Mouse (Mus musculus): Measurements from ENCODE around the gene Calcoco1. TPM values are rescaled to one million over a fixed set of nuclear protein-coding genes. Genes with fewer than 3 reads are reported as not detected.

Gene Calcoco1
- 38.8 and 42.7 TPM in 2 replicates for polyA plus RNA-seq (2016; fragmentation: Nextera tagmentation; extraction: Ambion mirVana)

- ATAC-seq (ENCODE audit: low FRiP score): peak; percentile 100
- under 1% methylated on average over 27 of the region's 27 CpGs for WGBS
- Histone ChIP-seq H3K9me3 (no peaks in the 10 kb centered on the region), H3K4me2 (peak within 1 kb of the TSS; percentile 69), H3K4me3 (replicated peaks) (peak within 1 kb of the TSS; percentile 66), H3K4me1 (peaks cover 14% of the 10 kb centered on the region), H3K36me3 (replicated peaks) (peaks cover 16% of the 10 kb centered on the region; the same call in 1 of the 2 replicates), H3K9ac (peak within 1 kb of the TSS; percentile 66), H3K27me3 (no peaks in the 10 kb centered on the region), H3K27ac (0 out of 2 replicates have a peak within 1 kb of the TSS, but pooled peaks have one; percentile 31)
Measured at GRCm38 (mm10) chr15:102721980-102722475, at the start of gene Calcoco1. Calcoco1 (minus strand) TSS chr15:102722178.

GRCm38 (mm10) chr15:102770866-102771265 is 48.9 kb upstream of the Calcoco1 start:
- WGBS: 36% methylated on average over 7 of the region's 7 CpGs
- Histone ChIP-seq H3K9ac (no peak overlapping the region), H3K4me3 (replicated peaks) (no peak overlapping the region), H3K27ac (no peak overlapping the region), H3K4me2 (no peak overlapping the region), H3K27me3 (peaks cover 24% of the 10 kb centered on the region), H3K4me1 (no peaks in the 10 kb centered on the region), H3K9me3 (no peaks in the 10 kb centered on the region), H3K36me3 (replicated peaks) (no peaks in the 10 kb centered on the region)
- no peak for ATAC-seq (ENCODE audit: low FRiP score)

GRCm38 (mm10) chr15:102765207-102765606 is 43.2 kb upstream of the Calcoco1 start:
- 37% methylated on average over 2 of the region's 2 CpGs for WGBS
- Histone ChIP-seq H3K9ac (no peak overlapping the region), H3K9me3 (no peaks in the 10 kb centered on the region), H3K4me1 (peaks cover 9% of the 10 kb centered on the region), H3K27ac (no peak overlapping the region), H3K36me3 (replicated peaks) (no peaks in the 10 kb centered on the region), H3K27me3 (peaks cover 53% of the 10 kb centered on the region), H3K4me3 (replicated peaks) (no peak overlapping the region), H3K4me2 (no peak overlapping the region)
- ATAC-seq (ENCODE audit: low FRiP score): no peak

- Histone ChIP-seq H3K36me3 (replicated peaks) (no peaks in the 10 kb centered on the region), H3K9ac (no peak overlapping the region), H3K4me1 (peaks cover 9% of the 10 kb centered on the region), H3K4me3 (replicated peaks) (no peak overlapping the region), H3K9me3 (no peaks in the 10 kb centered on the region), H3K27ac (no peak overlapping the region), H3K4me2 (no peak overlapping the region), H3K27me3 (peaks cover 70% of the 10 kb centered on the region)
- ATAC-seq (ENCODE audit: low FRiP score): peak; percentile 61
- WGBS: 9% methylated on average over 7 of the region's 7 CpGs
Measured at GRCm38 (mm10) chr15:102761745-102762378, 39.9 kb upstream of the Calcoco1 start.

- H3K36me3 ChIP-seq (replicated peaks): no peaks in the 10 kb centered on the region
- no peak overlapping the region for H3K9ac ChIP-seq
- no peak overlapping the region for H3K4me2 ChIP-seq
- no peaks in the 10 kb centered on the region for H3K9me3 ChIP-seq
- H3K4me1 ChIP-seq: peaks cover 21% of the 10 kb centered on the region
- no peak overlapping the region for H3K27ac ChIP-seq
- 97% methylated on average over 1 of the region's 1 CpGs for WGBS
- H3K4me3 ChIP-seq (replicated peaks): no peak overlapping the region
- H3K27me3 ChIP-seq: peaks cover 87% of the 10 kb centered on the region
- no peak for ATAC-seq (ENCODE audit: low FRiP score)
Measured at GRCm38 (mm10) chr15:102757686-102758085, 35.7 kb upstream of the Calcoco1 start.

- Histone ChIP-seq H3K36me3 (replicated peaks) (no peaks in the 10 kb centered on the region), H3K9ac (no peak overlapping the region), H3K4me3 (replicated peaks) (no peak overlapping the region), H3K4me1 (peaks cover 14% of the 10 kb centered on the region), H3K4me2 (no peak overlapping the region), H3K27me3 (peaks cover 88% of the 10 kb centered on the region), H3K9me3 (no peaks in the 10 kb centered on the region), H3K27ac (no peak overlapping the region)
- WGBS: 33% methylated on average over 5 of the region's 5 CpGs
- no peak for ATAC-seq (ENCODE audit: low FRiP score)
Measured at GRCm38 (mm10) chr15:102755053-102755452, 33.1 kb upstream of the Calcoco1 start.

- no peak overlapping the region for H3K4me2 ChIP-seq
- no peaks in the 10 kb centered on the region for H3K9me3 ChIP-seq
- peaks cover 14% of the 10 kb centered on the region for H3K4me1 ChIP-seq
- 56% methylated on average over 7 of the region's 7 CpGs for WGBS
- no peak overlapping the region for H3K27ac ChIP-seq
- H3K27me3 ChIP-seq: peaks cover 88% of the 10 kb centered on the region
- no peak for ATAC-seq (ENCODE audit: low FRiP score)
- H3K9ac ChIP-seq: no peak overlapping the region
- no peaks in the 10 kb centered on the region for H3K36me3 ChIP-seq (replicated peaks)
- no peak overlapping the region for H3K4me3 ChIP-seq (replicated peaks)
Measured at GRCm38 (mm10) chr15:102754361-102754760, 32.4 kb upstream of the Calcoco1 start.

- ATAC-seq (ENCODE audit: low FRiP score): peak; percentile 69
- Histone ChIP-seq H3K27ac (no peak overlapping the region), H3K9me3 (no peaks in the 10 kb centered on the region), H3K27me3 (peaks cover 90% of the 10 kb centered on the region), H3K4me1 (peaks cover 15% of the 10 kb centered on the region), H3K36me3 (replicated peaks) (no peaks in the 10 kb centered on the region), H3K9ac (no peak overlapping the region), H3K4me3 (replicated peaks) (no peak overlapping the region), H3K4me2 (0 out of 2 replicates have a peak overlapping the region, but pooled peaks have one; percentile 17)
- WGBS: 4% methylated on average over 13 of the region's 13 CpGs
Measured at GRCm38 (mm10) chr15:102753170-102753569, 31.2 kb upstream of the Calcoco1 start.

GRCm38 (mm10) chr15:102752164-102752563 is 30.2 kb upstream of the Calcoco1 start:
- peaks cover 94% of the 10 kb centered on the region for H3K27me3 ChIP-seq
- ATAC-seq (ENCODE audit: low FRiP score): no peak
- no peaks in the 10 kb centered on the region for H3K9me3 ChIP-seq
- peaks cover 25% of the 10 kb centered on the region for H3K4me1 ChIP-seq
- H3K36me3 ChIP-seq (replicated peaks): no peaks in the 10 kb centered on the region
- WGBS: 76% methylated on average over 1 of the region's 1 CpGs
- H3K4me2 ChIP-seq: no peak overlapping the region
- H3K27ac ChIP-seq: no peak overlapping the region
- no peak overlapping the region for H3K9ac ChIP-seq
- H3K4me3 ChIP-seq (replicated peaks): no peak overlapping the region

GRCm38 (mm10) chr15:102750241-102750640 is 28.3 kb upstream of the Calcoco1 start:
- Histone ChIP-seq H3K4me1 (peaks cover 43% of the 10 kb centered on the region), H3K27me3 (peaks cover 97% of the 10 kb centered on the region)

GRCm38 (mm10) chr15:102749103-102749502 is 27.1 kb upstream of the Calcoco1 start:
- Histone ChIP-seq H3K27ac (no peak overlapping the region), H3K4me1 (peaks cover 45% of the 10 kb centered on the region), H3K36me3 (replicated peaks) (no peaks in the 10 kb centered on the region), H3K4me2 (no peak overlapping the region), H3K9me3 (no peaks in the 10 kb centered on the region), H3K9ac (no peak overlapping the region), H3K4me3 (replicated peaks) (no peak overlapping the region), H3K27me3 (peaks cover 98% of the 10 kb centered on the region)
- no peak for ATAC-seq (ENCODE audit: low FRiP score)
- 80% methylated on average over 1 of the region's 1 CpGs for WGBS

More at GRCm38 (mm10) chr15:102750241-102750640, 28.3 kb upstream of the Calcoco1 start:
- H3K4me3 ChIP-seq (replicated peaks): no peak overlapping the region
- H3K9me3 ChIP-seq: no peaks in the 10 kb centered on the region
- H3K9ac ChIP-seq: no peak overlapping the region
- no peak for ATAC-seq (ENCODE audit: low FRiP score)
- no peak overlapping the region for H3K27ac ChIP-seq
- no peak overlapping the region for H3K4me2 ChIP-seq
- no peaks in the 10 kb centered on the region for H3K36me3 ChIP-seq (replicated peaks)
- 82% methylated on average over 5 of the region's 5 CpGs for WGBS

GRCm38 (mm10) chr15:102747853-102748252 is 25.9 kb upstream of the Calcoco1 start:
- H3K27me3 ChIP-seq: peaks cover 99% of the 10 kb centered on the region
- ATAC-seq (ENCODE audit: low FRiP score): no peak
- no peak overlapping the region for H3K27ac ChIP-seq
- H3K36me3 ChIP-seq (replicated peaks): no peaks in the 10 kb centered on the region
- WGBS: 9% methylated on average over 8 of the region's 8 CpGs
- H3K9ac ChIP-seq: 0 out of 2 replicates have a peak overlapping the region, but pooled peaks have one; percentile 60
- peaks cover 53% of the 10 kb centered on the region for H3K4me1 ChIP-seq
- H3K4me3 ChIP-seq (replicated peaks): peak overlapping the region; percentile 43; the same call in 1 of the 2 replicates
- H3K9me3 ChIP-seq: no peaks in the 10 kb centered on the region
- peak overlapping the region; percentile 79 for H3K4me2 ChIP-seq

- no peaks in the 10 kb centered on the region for H3K36me3 ChIP-seq (replicated peaks)
- peak overlapping the region; percentile 43 for H3K4me3 ChIP-seq (replicated peaks)
- peak overlapping the region; percentile 60 for H3K9ac ChIP-seq
- under 1% methylated on average over 20 of the region's 20 CpGs for WGBS
- 0 out of 2 replicates have a peak, but pooled peaks have one; percentile 0 for ATAC-seq (ENCODE audit: low FRiP score)
- H3K9me3 ChIP-seq: no peaks in the 10 kb centered on the region
- H3K4me1 ChIP-seq: peaks cover 55% of the 10 kb centered on the region
- H3K4me2 ChIP-seq: peak overlapping the region; percentile 79
- H3K27ac ChIP-seq: peak overlapping the region; percentile 87
- H3K27me3 ChIP-seq: peaks cover 96% of the 10 kb centered on the region
Measured at GRCm38 (mm10) chr15:102747286-102747640, 25.3 kb upstream of the Calcoco1 start.
